Mouse (Mus musculus) limb, embryonic 13.5 days (tissue): ENCODE measurements around the gene Pcyt2. TPM values are rescaled to one million over a fixed set of nuclear protein-coding genes. Genes with fewer than 3 reads are reported as not detected.

Source experiments
- ATAC-seq: fragments of 200-750 bp; cut with Nextera tagmentation; 2 replicates; pipeline ENCODE4 v1.8.0; 2017; ENCODE audit warnings: low read depth, moderate number of reproducible peaks, moderate TSS enrichment; ENCODE audit not compliant: low FRiP score
- H3K27ac ChIP-seq: fragments of 300-500 bp; sonication (generic); 2 replicates; pipeline ENCODE4 v1.5.1; 2015; ENCODE audit warnings: inconsistent platforms, mild to moderate bottlenecking, moderate library complexity
- H3K27me3 ChIP-seq: fragments of 300-500 bp; sonication (generic); 2 replicates; pipeline ENCODE4 v1.6.1; 2015; ENCODE audit warnings: mild to moderate bottlenecking, inconsistent platforms
- H3K36me3 ChIP-seq: fragments of 300-500 bp; sonication (generic); 2 replicates; pipeline ENCODE4 v1.6.1; 2015; ENCODE audit warnings: inconsistent platforms, mild to moderate bottlenecking, moderate library complexity
- H3K4me1 ChIP-seq: fragments of 300-500 bp; sonication (generic); 2 replicates; pipeline ENCODE4 v1.6.1; 2015; ENCODE audit warnings: inconsistent platforms
- H3K4me2 ChIP-seq: fragments of 300-500 bp; sonication (generic); replicated peaks from 2 replicates; pipeline ENCODE4 v1.6.1; 2015; ENCODE audit warnings: inconsistent platforms, mild to moderate bottlenecking, moderate library complexity
- H3K4me3 ChIP-seq: fragments of 300-500 bp; sonication (generic); 2 replicates; pipeline ENCODE4 v1.5.1; 2015; ENCODE audit warnings: moderate library complexity, mild to moderate bottlenecking, inconsistent platforms
- H3K9ac ChIP-seq: fragments of 300-500 bp; sonication (generic); 2 replicates; pipeline ENCODE4 v1.6.1; 2015; ENCODE audit warnings: mild to moderate bottlenecking, inconsistent platforms
- H3K9me3 ChIP-seq: fragments of 300-500 bp; sonication (generic); 2 replicates; pipeline ENCODE4 v1.6.1; 2016; ENCODE audit warnings: inconsistent platforms
- WGBS: fragments of 180-500 bp; shearing (Covaris S2); methylation state at CpG from one replicate; pipeline ENCODE4 v1.1.7; 2015; 5-methylcytosine and 5-hydroxymethylcytosine counted together
- polyA plus RNA-seq: library from polyadenylated mRNA; unstranded; fragments of >200 nt; fragmentation: Nextera tagmentation; extraction: Ambion mirVana; gene quantifications from 2 replicates; pipeline ENCODE4 v1.2.1, GENCODE M21; 2015

Gene Pcyt2
- polyA plus RNA-seq, 1 experiment from 2014 or later = 150 TPM

GRCm38 (mm10) chr11:120631726-120632448 is 14.2 kb upstream of the Pcyt2 start:
- no peaks in the 10 kb centered on the region for H3K27me3 ChIP-seq
- H3K9ac ChIP-seq = peak overlapping the region; percentile 94
- H3K4me2 ChIP-seq = peak overlapping the region; percentile 85
- peaks cover 26% of the 10 kb centered on the region for H3K36me3 ChIP-seq
- peak overlapping the region; percentile 96 for H3K4me3 ChIP-seq
- no peaks in the 10 kb centered on the region for H3K9me3 ChIP-seq
- H3K27ac ChIP-seq = no peak overlapping the region; the same call in 1 of the 2 replicates
- WGBS = 65% methylated on average over 4 of the region's 4 CpGs
- H3K4me1 ChIP-seq = peaks cover 33% of the 10 kb centered on the region
- ATAC-seq = no peak

GRCm38 (mm10) chr11:120630881-120631725 is 13.4 kb upstream of the Pcyt2 start:
- WGBS = 39% methylated on average over 7 of the region's 7 CpGs
- no peaks in the 10 kb centered on the region for H3K27me3 ChIP-seq
- peaks cover 33% of the 10 kb centered on the region for H3K4me1 ChIP-seq
- H3K4me2 ChIP-seq = peak overlapping the region; percentile 85
- H3K9ac ChIP-seq = peak overlapping the region; percentile 94; the same call in 1 of the 2 replicates
- no peak for ATAC-seq
- H3K36me3 ChIP-seq = peaks cover 30% of the 10 kb centered on the region
- H3K4me3 ChIP-seq = peak overlapping the region; percentile 96
- no peaks in the 10 kb centered on the region for H3K9me3 ChIP-seq
- H3K27ac ChIP-seq = peak overlapping the region; percentile 18; the same call in 1 of the 2 replicates

- H3K4me2 ChIP-seq = peak overlapping the region; percentile 25
- H3K27me3 ChIP-seq = no peaks in the 10 kb centered on the region
- peak overlapping the region; percentile 55 for H3K9ac ChIP-seq
- no peak overlapping the region for H3K4me3 ChIP-seq
- ATAC-seq = no peak
- no peaks in the 10 kb centered on the region for H3K9me3 ChIP-seq
- 71% methylated on average over 5 of the region's 5 CpGs for WGBS
- H3K4me1 ChIP-seq = peaks cover 37% of the 10 kb centered on the region
- H3K36me3 ChIP-seq = peaks cover 30% of the 10 kb centered on the region
- peak overlapping the region; percentile 18; the same call in 1 of the 2 replicates for H3K27ac ChIP-seq
Observed at GRCm38 (mm10) chr11:120630401-120630871, 12.7 kb upstream of the Pcyt2 start.

GRCm38 (mm10) chr11:120629911-120630310 is 12.2 kb upstream of the Pcyt2 start:
- Histone ChIP-seq H3K36me3 (peaks cover 30% of the 10 kb centered on the region), H3K4me3 (no peak overlapping the region), H3K4me1 (peaks cover 42% of the 10 kb centered on the region), H3K27ac (no peak overlapping the region), H3K4me2 (peak overlapping the region; percentile 25), H3K27me3 (no peaks in the 10 kb centered on the region), H3K9me3 (no peaks in the 10 kb centered on the region), H3K9ac (peak overlapping the region; percentile 55)
- ATAC-seq = no peak
- 53% methylated on average over 7 of the region's 7 CpGs for WGBS

GRCm38 (mm10) chr11:120629341-120629730 is 11.6 kb upstream of the Pcyt2 start:
- H3K27me3 ChIP-seq = no peaks in the 10 kb centered on the region
- WGBS = 81% methylated on average over 23 of the region's 23 CpGs
- peaks cover 30% of the 10 kb centered on the region for H3K36me3 ChIP-seq
- H3K4me3 ChIP-seq = no peak overlapping the region
- no peak for ATAC-seq
- H3K9me3 ChIP-seq = no peaks in the 10 kb centered on the region
- peaks cover 43% of the 10 kb centered on the region for H3K4me1 ChIP-seq
- H3K9ac ChIP-seq = 0 out of 2 replicates have a peak overlapping the region, but pooled peaks have one; percentile 19
- peak overlapping the region; percentile 11; the same call in 1 of the 2 replicates for H3K4me2 ChIP-seq
- no peak overlapping the region for H3K27ac ChIP-seq

GRCm38 (mm10) chr11:120628601-120629340 is 11.0 kb upstream of the Pcyt2 start:
- H3K4me1 ChIP-seq = peaks cover 45% of the 10 kb centered on the region
- WGBS = 94% methylated on average over 23 of the region's 23 CpGs
- H3K27ac ChIP-seq = no peak overlapping the region
- H3K9me3 ChIP-seq = no peaks in the 10 kb centered on the region
- no peak for ATAC-seq
- peaks cover 30% of the 10 kb centered on the region for H3K36me3 ChIP-seq
- H3K4me2 ChIP-seq = 0 out of 2 replicates have a peak overlapping the region, but pooled peaks have one; percentile 11
- 0 out of 2 replicates have a peak overlapping the region, but pooled peaks have one; percentile 19 for H3K9ac ChIP-seq
- H3K4me3 ChIP-seq = no peak overlapping the region
- no peaks in the 10 kb centered on the region for H3K27me3 ChIP-seq

GRCm38 (mm10) chr11:120627468-120628300 is 9.9 kb upstream of the Pcyt2 start:
- 80% methylated on average over 22 of the region's 22 CpGs for WGBS
- Histone ChIP-seq H3K27ac (no peak overlapping the region), H3K9ac (no peak overlapping the region), H3K4me3 (no peak overlapping the region), H3K27me3 (no peaks in the 10 kb centered on the region), H3K4me2 (no peak overlapping the region), H3K36me3 (peaks cover 35% of the 10 kb centered on the region), H3K4me1 (peaks cover 46% of the 10 kb centered on the region), H3K9me3 (no peaks in the 10 kb centered on the region)
- ATAC-seq = no peak

- Histone ChIP-seq H3K4me2 (no peak overlapping the region), H3K9me3 (no peaks in the 10 kb centered on the region), H3K4me3 (no peak overlapping the region), H3K27ac (no peak overlapping the region), H3K36me3 (peaks cover 42% of the 10 kb centered on the region), H3K4me1 (peaks cover 40% of the 10 kb centered on the region), H3K27me3 (no peaks in the 10 kb centered on the region), H3K9ac (no peak overlapping the region)
- 93% methylated on average over 11 of the region's 11 CpGs for WGBS
- ATAC-seq = no peak
Observed at GRCm38 (mm10) chr11:120626785-120627467, 9.2 kb upstream of the Pcyt2 start.

- Histone ChIP-seq H3K4me2 (peak within 1 kb of the TSS; percentile 100), H3K4me3 (peak within 1 kb of the TSS; percentile 96), H3K36me3 (peaks cover 58% of the 10 kb centered on the region), H3K9ac (peak within 1 kb of the TSS; percentile 76), H3K27me3 (no peaks in the 10 kb centered on the region), H3K9me3 (no peaks in the 10 kb centered on the region), H3K27ac (peak within 1 kb of the TSS; percentile 61), H3K4me1 (peaks cover 24% of the 10 kb centered on the region)
- peak; percentile 25; the same call in 1 of the 2 replicates for ATAC-seq
- WGBS = 17% methylated on average over 5 of the region's 5 CpGs
Observed at GRCm38 (mm10) chr11:120625152-120625775, 7.5 kb upstream of the Pcyt2 start, which contains the start of gene Sirt7. Sirt7 (minus strand) TSS chr11:120625240.

- under 1% methylated on average over 53 of the region's 53 CpGs for WGBS
- H3K9me3 ChIP-seq = no peaks in the 10 kb centered on the region
- peak; percentile 81 for ATAC-seq
- peak overlapping the region; percentile 76 for H3K9ac ChIP-seq
- H3K27me3 ChIP-seq = no peaks in the 10 kb centered on the region
- peaks cover 18% of the 10 kb centered on the region for H3K4me1 ChIP-seq
- peak overlapping the region; percentile 100 for H3K4me2 ChIP-seq
- peaks cover 62% of the 10 kb centered on the region for H3K36me3 ChIP-seq
- H3K4me3 ChIP-seq = peak overlapping the region; percentile 96
- H3K27ac ChIP-seq = peak overlapping the region; percentile 8; the same call in 1 of the 2 replicates
Observed at GRCm38 (mm10) chr11:120624680-120625111, 7.0 kb upstream of the Pcyt2 start.
